Comparison of ENCODE assay signal across 16 mouse cellular contexts in the genomic region with DNA sequence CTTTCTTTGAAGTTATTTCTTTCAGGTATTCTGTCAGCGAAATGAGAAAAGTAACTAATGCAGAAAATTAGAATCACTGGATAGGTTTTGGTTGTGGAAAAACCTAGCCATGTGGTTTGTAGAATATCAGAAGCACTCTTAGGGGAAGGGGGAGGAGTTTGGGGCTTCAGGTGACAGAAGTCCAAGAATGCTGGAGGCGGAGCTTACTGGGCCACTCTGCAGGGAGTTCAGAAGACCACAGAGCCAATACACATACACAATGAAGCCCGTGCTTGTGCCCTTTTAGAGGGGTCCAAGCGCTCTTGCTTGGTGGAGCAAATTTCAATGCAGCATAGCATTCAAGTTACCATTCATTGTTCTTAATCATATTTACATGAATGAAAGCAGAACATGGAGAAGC.
DNase-seq lines count a peak whose midpoint lies in the region; ATAC-seq and TF ChIP-seq lines count a peak whose summit lies in the region.
"Had no signal": no experiment of that assay in that cellular context is flagged by ENCODE, and none has a peak within 500 bp of the region (broad histone marks: within the 10 kb centered on the region; RNA-seq: fewer than 3 reads in every experiment).

No protein-coding gene starts in this region.

- peaks cover 13% of the 10 kb centered on the region; the same call in 1 of the 2 replicates for H3K4me1 ChIP-seq in heart, embryonic 12.5 days (replicated peaks)
- no peaks in the 10 kb centered on the region for H3K4me1 ChIP-seq in lung, adult 2 months (ENCODE audit: control insufficient read depth, insufficient read depth, low read length)
- peaks cover 4% of the 10 kb centered on the region; the same call in 1 of the 2 replicates for H3K4me1 ChIP-seq in lung, postnatal 0 days (ENCODE audit: insufficient read depth, low read depth, low read length)
- H3K4me1 ChIP-seq in forebrain, postnatal 0 days (ENCODE audit: insufficient read depth) = no peaks in the 10 kb centered on the region

- no peak for TF ChIP-seq CTCF in lung, adult 2 months (IDR thresholded peaks at IDR 0.05; ENCODE audit: insufficient read depth, low read length)
- no peak for TF ChIP-seq CTCF in lung, postnatal 0 days (IDR thresholded peaks at IDR 0.05)
- TF ChIP-seq CTCF in forebrain, postnatal 0 days (IDR thresholded peaks at IDR 0.05; ENCODE audit: low read depth) = no peak

- no peak overlapping the region for H3K4me2 ChIP-seq in heart, embryonic 12.5 days
- H3K4me2 ChIP-seq in lung, postnatal 0 days (replicated peaks; ENCODE audit: low read depth, low read length) = no peak overlapping the region
- no peak overlapping the region for H3K4me2 ChIP-seq in forebrain, postnatal 0 days (ENCODE audit: low read depth)
- H3K4me2 ChIP-seq: forebrain, embryonic 15.5 days; midbrain, embryonic 11.5 days had no signal

- H3K27me3 ChIP-seq in heart, embryonic 12.5 days (replicated peaks) = no peaks in the 10 kb centered on the region
- no peaks in the 10 kb centered on the region for H3K27me3 ChIP-seq in lung, postnatal 0 days (replicated peaks; ENCODE audit: insufficient read depth, low read length)
- no peaks in the 10 kb centered on the region for H3K27me3 ChIP-seq in forebrain, postnatal 0 days (ENCODE audit: insufficient read depth, low read length)
- H3K27me3 ChIP-seq: forebrain, embryonic 15.5 days had no signal

- ATAC-seq in heart, embryonic 12.5 days (ENCODE audit: insufficient number of reproducible peaks, low FRiP score) = no peak
- ATAC-seq in lung, postnatal 0 days = peak; percentile 43; the same call in 1 of the 2 replicates
- no peak for ATAC-seq in forebrain, postnatal 0 days
- ATAC-seq: forebrain, embryonic 15.5 days; inflammation-experienced regulatory T-cells, adult 6 months had no signal

- no peak for TF ChIP-seq POLR2A in lung, adult 2 months (IDR thresholded peaks at IDR 0.05; ENCODE audit: borderline replicate concordance, extremely low read depth, low read depth, low read length)

- H3K27ac ChIP-seq in heart, embryonic 12.5 days (ENCODE audit: poor library complexity, severe bottlenecking) = no peak overlapping the region
- H3K27ac ChIP-seq in lung, postnatal 0 days (ENCODE audit: low read length) = no peak overlapping the region
- no peak overlapping the region for H3K27ac ChIP-seq in forebrain, postnatal 0 days (ENCODE audit: low read depth, low read length)
- H3K27ac ChIP-seq: forebrain, embryonic 15.5 days; hindbrain, embryonic 10.5 days had no signal

- H3K9ac ChIP-seq in heart, embryonic 12.5 days = no peak overlapping the region
- no peak overlapping the region for H3K9ac ChIP-seq in lung, postnatal 0 days (replicated peaks; ENCODE audit: low read depth)
- H3K9ac ChIP-seq in forebrain, postnatal 0 days = no peak overlapping the region
- H3K9ac ChIP-seq: forebrain, embryonic 15.5 days had no signal

- H3K4me3 ChIP-seq in heart, embryonic 12.5 days = no peak overlapping the region
- no peak overlapping the region for H3K4me3 ChIP-seq in lung, adult 2 months (replicated peaks; ENCODE audit: extremely low read depth, low read depth, low read length)
- no peak overlapping the region for H3K4me3 ChIP-seq in lung, postnatal 0 days (ENCODE audit: low read depth, low read length)
- H3K4me3 ChIP-seq in forebrain, postnatal 0 days (ENCODE audit: low read depth, low read length) = no peak overlapping the region
- H3K4me3 ChIP-seq: forebrain, embryonic 15.5 days; hindbrain, embryonic 10.5 days had no signal

- DNase-seq in heart, adult 11 months = peak; percentile 16
- peak; percentile 20 to 27 for DNase-seq in lung, adult 18-20 months
- no peak for DNase-seq in lung, adult 2 months
- peak; percentile 23 for DNase-seq in lung, postnatal 0 days (ENCODE audit: low spot score)
- DNase-seq in spleen, adult 18-20 months = no peak
- no peak for DNase-seq in forebrain, postnatal 0 days
- DNase-seq in gastrocnemius, postnatal 36 days = no peak
- DNase-seq: adrenal gland, adult 2 months; cerebellum, adult 11-12 months; gastrocnemius, postnatal 10 days; thymus, postnatal 25 days had no signal

- WGBS in heart, embryonic 12.5 days = 25% methylated on average over 4 of the region's 4 CpGs
- WGBS in lung, adult 2 months = 42% methylated on average over 4 of the region's 4 CpGs
- WGBS in lung, postnatal 0 days = 29% methylated on average over 4 of the region's 4 CpGs
- WGBS in forebrain, postnatal 0 days = 23% methylated on average over 4 of the region's 4 CpGs

- no peaks in the 10 kb centered on the region for H3K36me3 ChIP-seq in heart, embryonic 12.5 days
- no peaks in the 10 kb centered on the region for H3K36me3 ChIP-seq in lung, postnatal 0 days (ENCODE audit: insufficient read depth, low read length)
- no peaks in the 10 kb centered on the region for H3K36me3 ChIP-seq in forebrain, postnatal 0 days (ENCODE audit: insufficient read depth)
- H3K36me3 ChIP-seq: forebrain, embryonic 15.5 days; hindbrain, embryonic 10.5 days had no signal

- no peaks in the 10 kb centered on the region for H3K9me3 ChIP-seq in heart, embryonic 12.5 days (replicated peaks)
- H3K9me3 ChIP-seq in lung, postnatal 0 days (ENCODE audit: low read length) = no peaks in the 10 kb centered on the region
- no peaks in the 10 kb centered on the region for H3K9me3 ChIP-seq in forebrain, postnatal 0 days (ENCODE audit: low read length)
- H3K9me3 ChIP-seq: forebrain, embryonic 15.5 days; hindbrain, embryonic 10.5 days had no signal

- intact Hi-C loops in gastrocnemius, postnatal 36 days (cut with DNase I) = no loop called here

- TF ChIP-seq EP300 in lung, postnatal 0 days (IDR thresholded peaks at IDR 0.05) = no peak

Comparison
In these comparisons a context has a peak if more than half of its experiments do, and no peak if none do; other contexts are left out.
1. DNase-seq: peak in heart, adult 11 months (single experiment), lung, adult 18-20 months (2 of 2) and lung, postnatal 0 days (single experiment); none in lung, adult 2 months (single experiment), spleen, adult 18-20 months (0 of 2), forebrain, postnatal 0 days (single experiment) and gastrocnemius, postnatal 36 days (0 of 2).